Mouse (Mus musculus) spleen, embryonic (tissue): ENCODE measurements at regions not wholly inside any gene's neighbourhood (a gene's known extent, or its start where the extent isn't known, plus 50 kb on each side); places are given as distances from the start of the nearest gene placed in this dataset.

Experiments used
- CTCF ChIA-PET: fragments of 350-600 bp; sonication (Branson Sonifier 250); formaldehyde crosslinking; loops from one replicate; lab custom pipeline; 2022; lab: Charles Lee

- CTCF ChIA-PET, result no interaction called here
Measured at GRCm38 (mm10) chr8:57705957-57706356, 53.1 kb upstream of the Galnt7 start.

GRCm38 (mm10) chr8:57704161-57704560, 51.3 kb upstream of the Galnt7 start:
- CTCF ChIA-PET, result no interaction called here

- CTCF ChIA-PET, result interaction anchor here (0.6 kb wide), 1 partner anchor 124 kb away, joined by 3 read pairs; no protein-coding TSS in a partner anchor
Measured at GRCm38 (mm10) chr8:57702407-57703113, 49.7 kb upstream of the Galnt7 start.
